21 mouse cellular contexts compared by ENCODE assay signal in the genomic region with DNA sequence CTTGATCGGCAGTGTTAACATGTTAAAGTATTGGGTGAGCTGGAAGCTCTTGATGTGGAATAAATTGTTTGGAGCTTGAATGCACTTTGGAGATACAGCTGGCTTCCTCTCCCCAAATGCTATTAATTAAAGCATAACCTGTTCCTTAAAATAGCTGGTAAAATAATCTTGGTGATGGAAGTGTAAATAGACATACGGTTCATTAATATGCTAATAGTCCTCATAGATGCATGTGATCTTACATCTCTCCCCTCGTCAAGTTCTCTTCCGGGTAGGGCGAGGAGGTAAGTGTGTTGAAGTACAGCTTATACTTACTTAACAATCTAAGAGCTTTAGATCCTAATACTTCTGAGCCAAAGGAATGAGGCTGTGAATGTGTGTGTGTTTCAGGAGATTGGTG.
DNase-seq lines count a peak whose midpoint lies in the region; ATAC-seq and TF ChIP-seq lines count a peak whose summit lies in the region.
"Had no signal": no experiment of that assay in that cellular context is flagged by ENCODE, and none has a peak within 500 bp of the region (broad histone marks: within the 10 kb centered on the region; RNA-seq: fewer than 3 reads in every experiment).

No protein-coding gene starts in this region.

- H3K36me3 ChIP-seq in liver, embryonic 14.5 days (replicated peaks; ENCODE audit: control insufficient read depth, insufficient read depth, low read depth): no peaks in the 10 kb centered on the region
- no peaks in the 10 kb centered on the region for H3K36me3 ChIP-seq in spleen, adult 2 months (ENCODE audit: control insufficient read depth, insufficient read depth, low read length)
- H3K36me3 ChIP-seq: embryonic facial prominence, embryonic 10.5 days; heart, embryonic 15.5 days; hindbrain, embryonic 13.5 days had no signal

- H3K9ac ChIP-seq in liver, embryonic 14.5 days (replicated peaks): no peak overlapping the region
- H3K9ac ChIP-seq: forebrain, embryonic 13.5 days; forebrain, postnatal 0 days; heart, embryonic 15.5 days; hindbrain, embryonic 13.5 days had no signal

- 72% methylated on average over 5 of the region's 5 CpGs for WGBS in liver, embryonic 14.5 days (ENCODE audit: insufficient replicate concordance)
- WGBS in spleen, adult 2 months: 83% methylated on average over 5 of the region's 5 CpGs

- H3K9me3 ChIP-seq in liver, embryonic 14.5 days (ENCODE audit: control insufficient read depth, low read length): no peaks in the 10 kb centered on the region
- H3K9me3 ChIP-seq: embryonic facial prominence, embryonic 10.5 days; forebrain, embryonic 13.5 days; G1E; heart, embryonic 15.5 days; hindbrain, embryonic 13.5 days had no signal

- no peak for ATAC-seq in liver, embryonic 14.5 days (ENCODE audit: insufficient read depth)
- ATAC-seq: forebrain, embryonic 13.5 days; forebrain, postnatal 0 days had no signal

- no peaks in the 10 kb centered on the region for H3K27me3 ChIP-seq in liver, embryonic 14.5 days (ENCODE audit: control insufficient read depth, insufficient read depth, low read length)
- H3K27me3 ChIP-seq in spleen, adult 2 months (ENCODE audit: control insufficient read depth, insufficient read depth, low read length): no peaks in the 10 kb centered on the region
- H3K27me3 ChIP-seq: forebrain, embryonic 13.5 days; heart, embryonic 15.5 days had no signal

- peaks cover 21 to 26% of the 10 kb centered on the region in 2 experiments for H3K4me1 ChIP-seq in liver, embryonic 14.5 days (replicated peaks; ENCODE audit: control insufficient read depth in 2 of 2, insufficient read depth in 2 of 2, low read length in 1 of 2)
- peaks cover 2% of the 10 kb centered on the region; the same call in 1 of the 2 replicates for H3K4me1 ChIP-seq in spleen, adult 2 months (ENCODE audit: control insufficient read depth, insufficient read depth, insufficient read length)

- peak overlapping the region; percentile 51 for H3K4me2 ChIP-seq in liver, embryonic 14.5 days (ENCODE audit: low read depth)
- H3K4me2 ChIP-seq: forebrain, embryonic 13.5 days; heart, embryonic 11.5 days; heart, embryonic 15.5 days; hindbrain, embryonic 13.5 days had no signal

- no peak overlapping the region for H3K4me3 ChIP-seq in liver, embryonic 14.5 days (ENCODE audit: insufficient read depth in 1 of 2, low read depth in 2 of 2, low read length in 2 of 2)
- H3K4me3 ChIP-seq in spleen, adult 2 months (ENCODE audit: extremely low read depth, insufficient read depth, insufficient read length): peak overlapping the region; percentile 30; the same call in 1 of the 2 replicates
- H3K4me3 ChIP-seq: embryonic facial prominence, embryonic 10.5 days; forebrain, embryonic 13.5 days; heart, adult 2 months; heart, embryonic 15.5 days; hindbrain, embryonic 13.5 days had no signal

- no peak for TF ChIP-seq EP300 in liver, embryonic 14.5 days (IDR thresholded peaks at IDR 0.05; ENCODE audit: low read depth)

- no peak for TF ChIP-seq POLR2A in spleen, adult 2 months (IDR thresholded peaks at IDR 0.05; ENCODE audit: low read depth, low read length)

- no peak overlapping the region for H3K27ac ChIP-seq in liver, embryonic 14.5 days
- peak overlapping the region; percentile 63; the same call in 1 of the 2 replicates for H3K27ac ChIP-seq in spleen, adult 2 months (ENCODE audit: insufficient read depth, low read length)
- H3K27ac ChIP-seq: embryonic facial prominence, embryonic 10.5 days; forebrain, embryonic 13.5 days; heart, adult 2 months; heart, embryonic 15.5 days; hindbrain, embryonic 13.5 days had no signal

- no peak for DNase-seq in liver, embryonic 14.5 days (ENCODE audit: low read depth in 3 of 3, low spot score in 3 of 3)
- no peak for DNase-seq in liver
- no peak for DNase-seq in spleen, adult 2 months (ENCODE audit: low read depth in 1 of 2, low spot score in 2 of 2)
- DNase-seq in spleen, postnatal 14 days (ENCODE audit: low spot score in 2 of 2): no peak
- peak; percentile 71 for DNase-seq in induced T-regulatory cell, adult 2 months (ENCODE audit: low read depth)
- no peak for DNase-seq in thymus, postnatal 25 days
- DNase-seq in right cerebral cortex, adult 2 months (ENCODE audit: low spot score in 2 of 2): no peak
- DNase-seq: adrenal gland, postnatal 25 days; cerebellum, adult 18-20 months; cerebellum, adult 9-11 months; cerebellum, postnatal 36 days; forebrain, postnatal 0 days; gastrocnemius, postnatal 14 days; heart, adult 2 months; heart, postnatal 14 days had no signal

- no peak for TF ChIP-seq CTCF in liver, embryonic 14.5 days (IDR thresholded peaks at IDR 0.05; ENCODE audit: low read depth)
- TF ChIP-seq CTCF in spleen, adult 2 months (IDR thresholded peaks at IDR 0.05; ENCODE audit: extremely low read depth, insufficient read depth, insufficient read length, insufficient replicate concordance): no peak
